Mouse (Mus musculus) heart, embryonic 13.5 days (tissue): ENCODE data around the gene Kif5a. TPM values are rescaled to one million over a fixed set of nuclear protein-coding genes. Genes with fewer than 3 reads are reported as not detected.

Source experiments
- ATAC-seq: fragments of 200-750 bp; cut with Nextera tagmentation; 2 replicates; pipeline ENCODE4 v1.8.0; 2017; ENCODE audit warnings: moderate TSS enrichment; ENCODE audit not compliant: insufficient number of reproducible peaks, low FRiP score, low TSS enrichment; ENCODE audit errors: extremely low read depth
- H3K27ac ChIP-seq: fragments of 300-500 bp; sonication (generic); replicated peaks from 2 replicates; pipeline ENCODE4 v1.5.1; 2015; ENCODE audit warnings: moderate library complexity, mild to moderate bottlenecking, inconsistent platforms
- H3K27me3 ChIP-seq: fragments of 300-500 bp; sonication (generic); replicated peaks from 2 replicates; pipeline ENCODE4 v1.6.1; 2015; ENCODE audit warnings: mild to moderate bottlenecking, inconsistent platforms
- H3K36me3 ChIP-seq: fragments of 300-500 bp; sonication (generic); 2 replicates; pipeline ENCODE4 v1.6.1; 2015; ENCODE audit warnings: mild to moderate bottlenecking, inconsistent platforms
- H3K4me1 ChIP-seq: fragments of 300-500 bp; sonication (generic); 2 replicates; pipeline ENCODE4 v1.6.1; 2015; ENCODE audit warnings: inconsistent platforms
- H3K4me2 ChIP-seq: fragments of 300-500 bp; sonication (generic); 2 replicates; pipeline ENCODE4 v1.6.1; 2015; ENCODE audit warnings: inconsistent platforms, mild to moderate bottlenecking, moderate library complexity
- H3K4me3 ChIP-seq: fragments of 300-500 bp; sonication (generic); 2 replicates; pipeline ENCODE4 v1.5.1; 2015; ENCODE audit warnings: moderate library complexity, mild to moderate bottlenecking, inconsistent platforms
- H3K9ac ChIP-seq: fragments of 300-500 bp; sonication (generic); 2 replicates; pipeline ENCODE4 v1.6.1; 2015; ENCODE audit warnings: inconsistent platforms, mild to moderate bottlenecking, moderate library complexity
- H3K9me3 ChIP-seq: fragments of 300-500 bp; sonication (generic); 2 replicates; pipeline ENCODE4 v1.6.1; 2016; ENCODE audit warnings: inconsistent platforms
- WGBS: fragments of 180-500 bp; shearing (Covaris S2); methylation state at CpG from one replicate; pipeline ENCODE4 v1.1.7; 2015; ENCODE audit warnings: mixed read lengths; 5-methylcytosine and 5-hydroxymethylcytosine counted together
- polyA plus RNA-seq: library from polyadenylated mRNA; unstranded; fragments of >200 nt; fragmentation: Nextera tagmentation; extraction: Ambion mirVana; gene quantifications from 2 replicates; pipeline ENCODE4 v1.2.1, GENCODE M21; 2015

The Kif5a gene
- polyA plus RNA-seq, 1 experiment from 2014 or later = 0.63 TPM

DNA sequence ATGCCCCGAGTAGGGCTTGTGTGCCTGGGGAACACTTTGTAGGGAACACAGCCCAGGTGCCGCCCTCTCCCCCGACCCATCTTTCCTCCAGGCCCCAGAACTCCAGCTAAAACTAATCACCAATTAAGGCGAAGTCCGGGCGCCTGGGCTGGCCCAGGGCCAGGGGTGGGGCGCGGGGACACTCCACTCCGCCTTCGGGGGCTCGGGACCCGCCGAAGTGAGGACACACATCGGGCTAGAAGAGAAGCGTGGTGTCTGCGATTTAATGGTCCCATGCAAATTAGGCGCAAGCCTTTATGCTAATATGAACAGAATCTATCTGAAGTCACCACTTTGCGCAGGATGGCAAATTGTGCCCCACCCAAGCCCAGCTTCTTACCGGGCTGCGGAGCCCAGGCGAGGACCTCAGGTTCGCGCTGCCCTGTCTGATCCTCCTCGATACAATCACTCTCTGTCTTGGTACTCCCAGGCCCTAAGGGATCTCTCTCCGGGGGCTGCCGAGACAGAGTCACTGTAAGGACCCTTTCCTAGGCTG is 74.0 kb downstream of the Kif5a start:
- H3K4me1 ChIP-seq = peaks cover 55% of the 10 kb centered on the region
- peaks cover 50% of the 10 kb centered on the region for H3K36me3 ChIP-seq
- peak overlapping the region; percentile 98 for H3K4me2 ChIP-seq
- H3K9me3 ChIP-seq = no peaks in the 10 kb centered on the region
- peaks cover 21% of the 10 kb centered on the region for H3K27me3 ChIP-seq
- peak overlapping the region; percentile 77 for H3K27ac ChIP-seq
- under 1% methylated on average over 26 of the region's 26 CpGs for WGBS
- peak overlapping the region; percentile 76 for H3K4me3 ChIP-seq
- H3K9ac ChIP-seq = peak overlapping the region; percentile 89
- ATAC-seq = peak; percentile 0; the same call in 1 of the 2 replicates

GRCm38 (mm10) chr10:127188465-127189115 is 74.6 kb downstream of the Kif5a start:
- Histone ChIP-seq H3K4me2 (peak overlapping the region; percentile 98), H3K36me3 (peaks cover 50% of the 10 kb centered on the region), H3K4me3 (peak overlapping the region; percentile 76), H3K27ac (peak overlapping the region; percentile 77), H3K4me1 (peaks cover 60% of the 10 kb centered on the region), H3K27me3 (peaks cover 27% of the 10 kb centered on the region), H3K9me3 (no peaks in the 10 kb centered on the region), H3K9ac (peak overlapping the region; percentile 89)
- WGBS = under 1% methylated on average over 41 of the region's 46 CpGs
- ATAC-seq = peak; percentile 85

GRCm38 (mm10) chr10:127188079-127188453 is 75.1 kb downstream of the Kif5a start:
- ATAC-seq = no peak
- H3K9me3 ChIP-seq = no peaks in the 10 kb centered on the region
- H3K4me3 ChIP-seq = peak overlapping the region; percentile 76
- H3K27ac ChIP-seq = peak overlapping the region; percentile 77
- peaks cover 47% of the 10 kb centered on the region for H3K36me3 ChIP-seq
- H3K4me2 ChIP-seq = peak overlapping the region; percentile 98
- peaks cover 60% of the 10 kb centered on the region for H3K4me1 ChIP-seq
- H3K27me3 ChIP-seq = peaks cover 32% of the 10 kb centered on the region
- H3K9ac ChIP-seq = peak overlapping the region; percentile 89
- 3% methylated on average over 20 of the region's 21 CpGs for WGBS

GRCm38 (mm10) chr10:127187371-127188078 is 75.6 kb downstream of the Kif5a start:
- H3K36me3 ChIP-seq = peaks cover 47% of the 10 kb centered on the region
- no peak for ATAC-seq

DNA sequence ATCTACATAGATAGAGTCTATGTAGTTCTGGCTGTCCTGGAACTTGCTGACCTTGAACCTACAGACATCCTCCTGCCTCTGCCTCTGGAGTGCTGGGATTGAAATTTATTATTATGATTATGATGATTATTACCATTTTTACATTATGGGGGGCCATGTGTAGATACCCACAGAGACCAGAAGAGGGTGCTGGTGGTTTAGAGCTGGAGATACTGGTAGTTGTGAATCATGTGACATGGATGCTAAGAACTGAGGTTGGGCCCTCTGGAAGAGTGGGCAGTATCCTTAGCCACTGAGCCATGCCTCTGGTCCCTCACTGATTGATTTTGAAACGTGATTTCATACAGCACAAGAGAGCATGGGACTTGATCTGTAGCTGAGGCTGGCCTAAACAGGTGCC is 76.7 kb downstream of the Kif5a start:
- Histone ChIP-seq H3K36me3 (peaks cover 41% of the 10 kb centered on the region), H3K9me3 (no peaks in the 10 kb centered on the region), H3K4me3 (no peak overlapping the region), H3K4me1 (peaks cover 48% of the 10 kb centered on the region), H3K4me2 (no peak overlapping the region), H3K9ac (no peak overlapping the region), H3K27me3 (peaks cover 48% of the 10 kb centered on the region), H3K27ac (no peak overlapping the region)
- WGBS = 74% methylated on average over 1 of the region's 1 CpGs
- ATAC-seq = no peak

More at GRCm38 (mm10) chr10:127187371-127188078, 75.6 kb downstream of the Kif5a start:
- 46% methylated on average over 10 of the region's 10 CpGs for WGBS
- H3K27ac ChIP-seq = peak overlapping the region; percentile 77; the same call in 1 of the 2 replicates
- no peaks in the 10 kb centered on the region for H3K9me3 ChIP-seq
- H3K4me2 ChIP-seq = peak overlapping the region; percentile 98
- peaks cover 37% of the 10 kb centered on the region for H3K27me3 ChIP-seq
- peak overlapping the region; percentile 76 for H3K4me3 ChIP-seq
- H3K9ac ChIP-seq = peak overlapping the region; percentile 89
- H3K4me1 ChIP-seq = peaks cover 56% of the 10 kb centered on the region

DNA sequence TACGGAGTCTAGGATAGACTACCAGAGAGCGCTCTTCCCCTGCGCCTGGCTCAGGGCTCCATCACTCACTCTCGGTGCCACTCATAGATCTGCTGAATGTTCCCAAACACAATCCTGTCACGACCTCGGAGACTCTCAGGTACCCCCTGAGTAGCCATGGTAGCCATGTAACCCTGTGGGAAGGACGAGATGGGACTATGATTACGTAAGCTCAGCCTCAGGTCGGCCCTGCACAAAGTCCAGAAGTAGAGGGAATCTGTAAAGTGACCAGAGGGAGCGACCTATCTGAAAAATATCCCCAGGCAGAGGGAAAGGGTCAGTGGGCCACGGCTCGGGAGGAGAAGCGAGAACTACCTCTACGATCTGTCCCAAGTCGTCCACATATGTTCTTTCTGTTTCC is 77.6 kb downstream of the Kif5a start:
- H3K4me1 ChIP-seq = peaks cover 40% of the 10 kb centered on the region
- H3K9me3 ChIP-seq = no peaks in the 10 kb centered on the region
- H3K4me2 ChIP-seq = no peak overlapping the region
- H3K27ac ChIP-seq = no peak overlapping the region
- H3K9ac ChIP-seq = no peak overlapping the region
- H3K36me3 ChIP-seq = peaks cover 33% of the 10 kb centered on the region
- WGBS = 80% methylated on average over 15 of the region's 15 CpGs
- peaks cover 57% of the 10 kb centered on the region for H3K27me3 ChIP-seq
- no peak overlapping the region for H3K4me3 ChIP-seq
- no peak for ATAC-seq

GRCm38 (mm10) chr10:127185101-127185500 is 78.0 kb downstream of the Kif5a start:
- peaks cover 33% of the 10 kb centered on the region for H3K36me3 ChIP-seq
- WGBS = 63% methylated on average over 9 of the region's 9 CpGs
- H3K4me3 ChIP-seq = no peak overlapping the region
- H3K27ac ChIP-seq = no peak overlapping the region
- no peak for ATAC-seq
- H3K9ac ChIP-seq = no peak overlapping the region
- H3K4me2 ChIP-seq = no peak overlapping the region
- peaks cover 40% of the 10 kb centered on the region for H3K4me1 ChIP-seq
- H3K27me3 ChIP-seq = peaks cover 61% of the 10 kb centered on the region
- H3K9me3 ChIP-seq = no peaks in the 10 kb centered on the region

- H3K4me3 ChIP-seq = peak overlapping the region; percentile 23
- 0 out of 2 replicates have a peak overlapping the region, but pooled peaks have one; percentile 38 for H3K9ac ChIP-seq
- peaks cover 33% of the 10 kb centered on the region for H3K4me1 ChIP-seq
- peak overlapping the region; percentile 40 for H3K4me2 ChIP-seq
- H3K27me3 ChIP-seq = peaks cover 75% of the 10 kb centered on the region
- H3K36me3 ChIP-seq = peaks cover 33% of the 10 kb centered on the region
- 19% methylated on average over 20 of the region's 20 CpGs for WGBS
- no peak overlapping the region for H3K27ac ChIP-seq
- no peaks in the 10 kb centered on the region for H3K9me3 ChIP-seq
- ATAC-seq = no peak
Measured at GRCm38 (mm10) chr10:127183759-127184158, 79.4 kb downstream of the Kif5a start.

- Histone ChIP-seq H3K9ac (0 out of 2 replicates have a peak overlapping the region, but pooled peaks have one; percentile 8), H3K4me3 (peak overlapping the region; percentile 13; the same call in 1 of the 2 replicates), H3K27me3 (peaks cover 85% of the 10 kb centered on the region), H3K36me3 (peaks cover 33% of the 10 kb centered on the region), H3K9me3 (no peaks in the 10 kb centered on the region), H3K27ac (no peak overlapping the region), H3K4me2 (peak overlapping the region; percentile 40), H3K4me1 (peaks cover 36% of the 10 kb centered on the region)
- 80% methylated on average over 4 of the region's 4 CpGs for WGBS
- ATAC-seq = no peak
Measured at GRCm38 (mm10) chr10:127182624-127183023, 80.5 kb downstream of the Kif5a start.

GRCm38 (mm10) chr10:127181566-127181965 is 81.6 kb downstream of the Kif5a start:
- H3K27ac ChIP-seq = no peak overlapping the region
- peak overlapping the region; percentile 40 for H3K4me2 ChIP-seq
- peak overlapping the region; percentile 13; the same call in 1 of the 2 replicates for H3K4me3 ChIP-seq
- 49% methylated on average over 6 of the region's 6 CpGs for WGBS
- no peaks in the 10 kb centered on the region for H3K9me3 ChIP-seq
- H3K4me1 ChIP-seq = peaks cover 36% of the 10 kb centered on the region
- no peak overlapping the region; the same call in 1 of the 2 replicates for H3K9ac ChIP-seq
- ATAC-seq = no peak
- H3K27me3 ChIP-seq = peaks cover 90% of the 10 kb centered on the region
- H3K36me3 ChIP-seq = peaks cover 27% of the 10 kb centered on the region

GRCm38 (mm10) chr10:127180695-127181047 is 82.5 kb downstream of the Kif5a start:
- Histone ChIP-seq H3K27ac (peak overlapping the region; percentile 37; the same call in 1 of the 2 replicates), H3K4me1 (peaks cover 36% of the 10 kb centered on the region), H3K9me3 (no peaks in the 10 kb centered on the region), H3K36me3 (peaks cover 19% of the 10 kb centered on the region), H3K9ac (no peak overlapping the region), H3K4me3 (peak overlapping the region; percentile 45), H3K27me3 (peaks cover 99% of the 10 kb centered on the region), H3K4me2 (peak overlapping the region; percentile 73)
- ATAC-seq = no peak
- WGBS = 13% methylated on average over 3 of the region's 3 CpGs
